Mouse (Mus musculus): ENCODE results near the gene Arl16. TPM values are rescaled to one million over a fixed set of nuclear protein-coding genes. Genes with fewer than 3 reads are reported as not detected.

The Arl16 gene
- polyA plus RNA-seq, 1 experiment from 2014 or later: 63.6 TPM

- no peaks in the 10 kb centered on the region for H3K4me1 ChIP-seq
- H3K4me3 ChIP-seq: no peak overlapping the region
- H3K27me3 ChIP-seq (replicated peaks): no peaks in the 10 kb centered on the region
- 67% methylated on average over 6 of the region's 6 CpGs for WGBS
- no peaks in the 10 kb centered on the region for H3K9me3 ChIP-seq
- no peak overlapping the region for H3K4me2 ChIP-seq (replicated peaks)
- ATAC-seq (ENCODE audit: low FRiP score, low read depth): no peak
- no peak overlapping the region for H3K27ac ChIP-seq
- peaks cover 34% of the 10 kb centered on the region for H3K36me3 ChIP-seq
- H3K9ac ChIP-seq: no peak overlapping the region
These were observed 33.6 kb upstream of the Arl16 start for GRCm38 (mm10) chr11:120501018-120501417.

GRCm38 (mm10) chr11:120500357-120500756 is 33.0 kb upstream of the Arl16 start:
- no peak overlapping the region for H3K4me3 ChIP-seq
- peaks cover 40% of the 10 kb centered on the region for H3K36me3 ChIP-seq
- no peak overlapping the region for H3K27ac ChIP-seq
- H3K9me3 ChIP-seq: no peaks in the 10 kb centered on the region
- WGBS: 30% methylated on average over 3 of the region's 3 CpGs
- H3K4me2 ChIP-seq (replicated peaks): no peak overlapping the region
- no peak for ATAC-seq (ENCODE audit: low FRiP score, low read depth)
- H3K4me1 ChIP-seq: no peaks in the 10 kb centered on the region
- no peak overlapping the region for H3K9ac ChIP-seq
- no peaks in the 10 kb centered on the region for H3K27me3 ChIP-seq (replicated peaks)

- H3K9me3 ChIP-seq: no peaks in the 10 kb centered on the region
- no peak overlapping the region for H3K9ac ChIP-seq
- WGBS: 85% methylated on average over 6 of the region's 6 CpGs
- ATAC-seq (ENCODE audit: low FRiP score, low read depth): no peak
- peaks cover 45% of the 10 kb centered on the region for H3K36me3 ChIP-seq
- no peaks in the 10 kb centered on the region for H3K27me3 ChIP-seq (replicated peaks)
- H3K4me1 ChIP-seq: no peaks in the 10 kb centered on the region
- no peak overlapping the region for H3K27ac ChIP-seq
- H3K4me3 ChIP-seq: no peak overlapping the region
- H3K4me2 ChIP-seq (replicated peaks): no peak overlapping the region
These were observed 32.5 kb upstream of the Arl16 start for GRCm38 (mm10) chr11:120499894-120500293.

GRCm38 (mm10) chr11:120498891-120499290 is 31.5 kb upstream of the Arl16 start:
- Histone ChIP-seq H3K27ac (no peak overlapping the region), H3K36me3 (peaks cover 47% of the 10 kb centered on the region), H3K9me3 (no peaks in the 10 kb centered on the region), H3K4me1 (no peaks in the 10 kb centered on the region), H3K4me2 (replicated peaks) (no peak overlapping the region), H3K4me3 (no peak overlapping the region), H3K27me3 (replicated peaks) (no peaks in the 10 kb centered on the region), H3K9ac (no peak overlapping the region)
- 88% methylated on average over 5 of the region's 5 CpGs for WGBS
- ATAC-seq (ENCODE audit: low FRiP score, low read depth): no peak

GRCm38 (mm10) chr11:120498226-120498625 is 30.8 kb upstream of the Arl16 start:
- Histone ChIP-seq H3K4me1 (peaks cover 4% of the 10 kb centered on the region), H3K4me2 (replicated peaks) (no peak overlapping the region), H3K27me3 (replicated peaks) (no peaks in the 10 kb centered on the region), H3K4me3 (no peak overlapping the region), H3K36me3 (peaks cover 47% of the 10 kb centered on the region), H3K9me3 (no peaks in the 10 kb centered on the region), H3K27ac (no peak overlapping the region), H3K9ac (no peak overlapping the region)
- ATAC-seq (ENCODE audit: low FRiP score, low read depth): no peak
- 96% methylated on average over 12 of the region's 12 CpGs for WGBS

GRCm38 (mm10) chr11:120497436-120497835 is 30.0 kb upstream of the Arl16 start:
- H3K4me2 ChIP-seq (replicated peaks): no peak overlapping the region
- H3K9me3 ChIP-seq: no peaks in the 10 kb centered on the region
- no peaks in the 10 kb centered on the region for H3K27me3 ChIP-seq (replicated peaks)
- peaks cover 47% of the 10 kb centered on the region for H3K36me3 ChIP-seq
- WGBS: 94% methylated on average over 3 of the region's 3 CpGs
- H3K9ac ChIP-seq: no peak overlapping the region
- peaks cover 12% of the 10 kb centered on the region for H3K4me1 ChIP-seq
- H3K4me3 ChIP-seq: no peak overlapping the region
- ATAC-seq (ENCODE audit: low FRiP score, low read depth): no peak
- H3K27ac ChIP-seq: no peak overlapping the region

- Histone ChIP-seq H3K4me2 (replicated peaks) (peak overlapping the region; percentile 99; the same call in 1 of the 2 replicates), H3K9ac (no peak overlapping the region), H3K4me1 (peaks cover 29% of the 10 kb centered on the region), H3K27ac (no peak overlapping the region), H3K4me3 (no peak overlapping the region), H3K36me3 (peaks cover 42% of the 10 kb centered on the region), H3K27me3 (replicated peaks) (no peaks in the 10 kb centered on the region), H3K9me3 (no peaks in the 10 kb centered on the region)
- WGBS: 77% methylated on average over 3 of the region's 3 CpGs
- ATAC-seq (ENCODE audit: low FRiP score, low read depth): no peak
These were observed 26.5 kb upstream of the Arl16 start for GRCm38 (mm10) chr11:120493911-120494310.

GRCm38 (mm10) chr11:120493351-120493750 is 25.9 kb upstream of the Arl16 start:
- WGBS: 68% methylated on average over 3 of the region's 3 CpGs
- H3K27ac ChIP-seq: no peak overlapping the region
- H3K9ac ChIP-seq: peak overlapping the region; percentile 85

GRCm38 (mm10) chr11:120492878-120493203 is 25.4 kb upstream of the Arl16 start:
- H3K4me1 ChIP-seq: peaks cover 29% of the 10 kb centered on the region
- H3K4me2 ChIP-seq (replicated peaks): peak overlapping the region; percentile 99
- no peak for ATAC-seq (ENCODE audit: low FRiP score, low read depth)
- 28% methylated on average over 3 of the region's 3 CpGs for WGBS
- H3K27me3 ChIP-seq (replicated peaks): no peaks in the 10 kb centered on the region
- no peak overlapping the region for H3K27ac ChIP-seq
- H3K9me3 ChIP-seq: no peaks in the 10 kb centered on the region
- H3K36me3 ChIP-seq: peaks cover 42% of the 10 kb centered on the region
- peak overlapping the region; percentile 85 for H3K9ac ChIP-seq
- H3K4me3 ChIP-seq: peak overlapping the region; percentile 93

More at GRCm38 (mm10) chr11:120493351-120493750, 25.9 kb upstream of the Arl16 start:
- Histone ChIP-seq H3K9me3 (no peaks in the 10 kb centered on the region), H3K4me3 (peak overlapping the region; percentile 93), H3K27me3 (replicated peaks) (no peaks in the 10 kb centered on the region), H3K36me3 (peaks cover 42% of the 10 kb centered on the region), H3K4me2 (replicated peaks) (peak overlapping the region; percentile 99), H3K4me1 (peaks cover 29% of the 10 kb centered on the region)
- no peak for ATAC-seq (ENCODE audit: low FRiP score, low read depth)

- under 1% methylated on average over 48 of the region's 48 CpGs for WGBS
- H3K27ac ChIP-seq: peak overlapping the region; percentile 68; the same call in 1 of the 2 replicates
- peak; percentile 45 for ATAC-seq (ENCODE audit: low FRiP score, low read depth)
- H3K4me3 ChIP-seq: peak overlapping the region; percentile 93
- H3K27me3 ChIP-seq (replicated peaks): no peaks in the 10 kb centered on the region
- peak overlapping the region; percentile 99 for H3K4me2 ChIP-seq (replicated peaks)
- peaks cover 29% of the 10 kb centered on the region for H3K4me1 ChIP-seq
- H3K36me3 ChIP-seq: peaks cover 42% of the 10 kb centered on the region
- H3K9me3 ChIP-seq: no peaks in the 10 kb centered on the region
- H3K9ac ChIP-seq: peak overlapping the region; percentile 85
These were observed 24.8 kb upstream of the Arl16 start for GRCm38 (mm10) chr11:120492024-120492877.

- peak; percentile 92 for ATAC-seq (ENCODE audit: low FRiP score, low read depth)
- peak within 1 kb of the TSS; percentile 68; the same call in 1 of the 2 replicates for H3K27ac ChIP-seq
- H3K4me2 ChIP-seq (replicated peaks): peak within 1 kb of the TSS; percentile 99
- peaks cover 41% of the 10 kb centered on the region for H3K36me3 ChIP-seq
- H3K9me3 ChIP-seq: no peaks in the 10 kb centered on the region
- H3K9ac ChIP-seq: peak within 1 kb of the TSS; percentile 85
- no peaks in the 10 kb centered on the region for H3K27me3 ChIP-seq (replicated peaks)
- peaks cover 29% of the 10 kb centered on the region for H3K4me1 ChIP-seq
- WGBS: under 1% methylated on average over 35 of the region's 35 CpGs
- H3K4me3 ChIP-seq: peak within 1 kb of the TSS; percentile 93
These were observed 24.1 kb upstream of the Arl16 start, which contains the start of gene Slc25a10 for GRCm38 (mm10) chr11:120491317-120492023. Gene Slc25a10, plus strand, starts transcription at chr11:120491840.

- Histone ChIP-seq H3K9ac (no peak overlapping the region), H3K36me3 (peaks cover 39% of the 10 kb centered on the region), H3K4me3 (no peak overlapping the region), H3K9me3 (no peaks in the 10 kb centered on the region), H3K4me2 (replicated peaks) (peak overlapping the region; percentile 99), H3K4me1 (peaks cover 34% of the 10 kb centered on the region), H3K27ac (no peak overlapping the region), H3K27me3 (replicated peaks) (no peaks in the 10 kb centered on the region)
- WGBS: 47% methylated on average over 4 of the region's 4 CpGs
- no peak for ATAC-seq (ENCODE audit: low FRiP score, low read depth)
These were observed 23.1 kb upstream of the Arl16 start for GRCm38 (mm10) chr11:120490291-120491046.

Data from neural tube, embryonic 12.5 days (tissue).